Mouse (Mus musculus): ENCODE data around the gene Rftn1. TPM values are rescaled to one million over a fixed set of nuclear protein-coding genes. Genes with fewer than 3 reads are reported as not detected.

Gene Rftn1
- polyA plus RNA-seq, 1 experiment from 2014 or later = 11.2 TPM

- WGBS (ENCODE audit: insufficient replicate concordance) = 64% methylated on average over 4 of the region's 4 CpGs
- Histone ChIP-seq H3K4me1 (ENCODE audit: control insufficient read depth, insufficient read depth, low read length) (no peaks in the 10 kb centered on the region), H3K4me2 (no peak overlapping the region), H3K36me3 (ENCODE audit: control insufficient read depth, insufficient read depth, low read length) (no peaks in the 10 kb centered on the region), H3K9me3 (replicated peaks; ENCODE audit: control insufficient read depth, low read length) (no peaks in the 10 kb centered on the region), H3K27ac (ENCODE audit: low read depth, low read length) (no peak overlapping the region), H3K4me3 (ENCODE audit: low read depth, low read length) (no peak overlapping the region), H3K27me3 (ENCODE audit: control insufficient read depth, insufficient read depth, low read length) (no peaks in the 10 kb centered on the region), H3K9ac (ENCODE audit: low read depth, low read length) (no peak overlapping the region)
- no peak for ATAC-seq (replicated peaks; ENCODE audit: insufficient number of reproducible peaks, low FRiP score, low TSS enrichment)
Measured at GRCm38 (mm10) chr17:50229534-50229933, 39.1 kb upstream of the Rftn1 start.

GRCm38 (mm10) chr17:50227366-50227765, 36.9 kb upstream of the Rftn1 start:
- no peak overlapping the region for H3K27ac ChIP-seq (ENCODE audit: low read depth, low read length)
- H3K4me3 ChIP-seq (ENCODE audit: low read depth, low read length) = no peak overlapping the region
- H3K36me3 ChIP-seq (ENCODE audit: control insufficient read depth, insufficient read depth, low read length) = no peaks in the 10 kb centered on the region
- 59% methylated on average over 7 of the region's 7 CpGs for whole genome bisulfite sequencing (ENCODE audit: insufficient replicate concordance)
- 0 out of 2 replicates have a peak, but pooled peaks cover 2% of the 10 kb centered on the region for H3K4me1 ChIP-seq (ENCODE audit: control insufficient read depth, insufficient read depth, low read length)
- no peak overlapping the region for H3K9ac ChIP-seq (ENCODE audit: low read depth, low read length)
- no peaks in the 10 kb centered on the region for H3K9me3 ChIP-seq (replicated peaks; ENCODE audit: control insufficient read depth, low read length)
- H3K27me3 ChIP-seq (ENCODE audit: control insufficient read depth, insufficient read depth, low read length) = no peaks in the 10 kb centered on the region
- H3K4me2 ChIP-seq = no peak overlapping the region
- no peak for ATAC-seq (replicated peaks; ENCODE audit: insufficient number of reproducible peaks, low FRiP score, low TSS enrichment)

GRCm38 (mm10) chr17:50224718-50225117, 34.2 kb upstream of the Rftn1 start:
- 0 out of 2 replicates have a peak, but pooled peaks cover 2% of the 10 kb centered on the region for H3K4me1 ChIP-seq (ENCODE audit: control insufficient read depth, insufficient read depth, low read length)
- H3K4me2 ChIP-seq = no peak overlapping the region
- 61% methylated on average over 5 of the region's 5 CpGs for WGBS (ENCODE audit: insufficient replicate concordance)
- H3K9ac ChIP-seq (ENCODE audit: low read depth, low read length) = no peak overlapping the region
- H3K27me3 ChIP-seq (ENCODE audit: control insufficient read depth, insufficient read depth, low read length) = no peaks in the 10 kb centered on the region
- no peak overlapping the region for H3K4me3 ChIP-seq (ENCODE audit: low read depth, low read length)
- no peak for ATAC-seq (replicated peaks; ENCODE audit: insufficient number of reproducible peaks, low FRiP score, low TSS enrichment)
- no peaks in the 10 kb centered on the region for H3K9me3 ChIP-seq (replicated peaks; ENCODE audit: control insufficient read depth, low read length)
- no peaks in the 10 kb centered on the region for H3K36me3 ChIP-seq (ENCODE audit: control insufficient read depth, insufficient read depth, low read length)
- H3K27ac ChIP-seq (ENCODE audit: low read depth, low read length) = no peak overlapping the region

GRCm38 (mm10) chr17:50217978-50218377, 27.5 kb upstream of the Rftn1 start:
- WGBS (ENCODE audit: insufficient replicate concordance) = 73% methylated on average over 4 of the region's 4 CpGs
- no peak overlapping the region for H3K9ac ChIP-seq (ENCODE audit: low read depth, low read length)
- H3K27me3 ChIP-seq (ENCODE audit: control insufficient read depth, insufficient read depth, low read length) = no peaks in the 10 kb centered on the region
- no peaks in the 10 kb centered on the region for H3K36me3 ChIP-seq (ENCODE audit: control insufficient read depth, insufficient read depth, low read length)
- no peak overlapping the region for H3K4me3 ChIP-seq (ENCODE audit: low read depth, low read length)
- no peaks in the 10 kb centered on the region for H3K4me1 ChIP-seq (ENCODE audit: control insufficient read depth, insufficient read depth, low read length)
- H3K4me2 ChIP-seq = no peak overlapping the region
- no peaks in the 10 kb centered on the region for H3K9me3 ChIP-seq (replicated peaks; ENCODE audit: control insufficient read depth, low read length)
- H3K27ac ChIP-seq (ENCODE audit: low read depth, low read length) = no peak overlapping the region
- ATAC-seq (replicated peaks; ENCODE audit: insufficient number of reproducible peaks, low FRiP score, low TSS enrichment) = no peak

- Histone ChIP-seq H3K9ac (ENCODE audit: low read depth, low read length) (no peak overlapping the region), H3K27me3 (ENCODE audit: control insufficient read depth, insufficient read depth, low read length) (no peaks in the 10 kb centered on the region), H3K4me2 (no peak overlapping the region), H3K36me3 (ENCODE audit: control insufficient read depth, insufficient read depth, low read length) (no peaks in the 10 kb centered on the region), H3K9me3 (replicated peaks; ENCODE audit: control insufficient read depth, low read length) (no peaks in the 10 kb centered on the region), H3K4me3 (ENCODE audit: low read depth, low read length) (no peak overlapping the region), H3K27ac (ENCODE audit: low read depth, low read length) (no peak overlapping the region), H3K4me1 (ENCODE audit: control insufficient read depth, insufficient read depth, low read length) (no peaks in the 10 kb centered on the region)
- 80% methylated on average over 6 of the region's 6 CpGs for WGBS (ENCODE audit: insufficient replicate concordance)
- no peak for ATAC-seq (replicated peaks; ENCODE audit: insufficient number of reproducible peaks, low FRiP score, low TSS enrichment)
Measured at GRCm38 (mm10) chr17:50215104-50215503, 24.6 kb upstream of the Rftn1 start.

GRCm38 (mm10) chr17:50213117-50213516, 22.6 kb upstream of the Rftn1 start:
- H3K4me3 ChIP-seq (ENCODE audit: low read depth, low read length) = no peak overlapping the region
- H3K27ac ChIP-seq (ENCODE audit: low read depth, low read length) = no peak overlapping the region
- no peak for ATAC-seq (replicated peaks; ENCODE audit: insufficient number of reproducible peaks, low FRiP score, low TSS enrichment)
- no peak overlapping the region for H3K9ac ChIP-seq (ENCODE audit: low read depth, low read length)
- no peaks in the 10 kb centered on the region for H3K27me3 ChIP-seq (ENCODE audit: control insufficient read depth, insufficient read depth, low read length)
- no peak overlapping the region for H3K4me2 ChIP-seq
- WGBS (ENCODE audit: insufficient replicate concordance) = 79% methylated on average over 4 of the region's 4 CpGs
- no peaks in the 10 kb centered on the region for H3K4me1 ChIP-seq (ENCODE audit: control insufficient read depth, insufficient read depth, low read length)
- H3K9me3 ChIP-seq (replicated peaks; ENCODE audit: control insufficient read depth, low read length) = no peaks in the 10 kb centered on the region
- no peaks in the 10 kb centered on the region for H3K36me3 ChIP-seq (ENCODE audit: control insufficient read depth, insufficient read depth, low read length)

- Histone ChIP-seq H3K4me1 (ENCODE audit: control insufficient read depth, insufficient read depth, low read length) (no peaks in the 10 kb centered on the region), H3K36me3 (ENCODE audit: control insufficient read depth, insufficient read depth, low read length) (no peaks in the 10 kb centered on the region), H3K4me3 (ENCODE audit: low read depth, low read length) (no peak overlapping the region), H3K27ac (ENCODE audit: low read depth, low read length) (no peak overlapping the region), H3K27me3 (ENCODE audit: control insufficient read depth, insufficient read depth, low read length) (no peaks in the 10 kb centered on the region), H3K4me2 (no peak overlapping the region), H3K9me3 (replicated peaks; ENCODE audit: control insufficient read depth, low read length) (no peaks in the 10 kb centered on the region), H3K9ac (ENCODE audit: low read depth, low read length) (no peak overlapping the region)
- no peak for ATAC-seq (replicated peaks; ENCODE audit: insufficient number of reproducible peaks, low FRiP score, low TSS enrichment)
- 87% methylated on average over 7 of the region's 7 CpGs for WGBS (ENCODE audit: insufficient replicate concordance)
Measured at GRCm38 (mm10) chr17:50211816-50212215, 21.3 kb upstream of the Rftn1 start.

- H3K4me2 ChIP-seq = no peak overlapping the region
- H3K4me3 ChIP-seq (ENCODE audit: low read depth, low read length) = no peak overlapping the region
- H3K4me1 ChIP-seq (ENCODE audit: control insufficient read depth, insufficient read depth, low read length) = no peaks in the 10 kb centered on the region
- no peaks in the 10 kb centered on the region for H3K27me3 ChIP-seq (ENCODE audit: control insufficient read depth, insufficient read depth, low read length)
- ATAC-seq (replicated peaks; ENCODE audit: insufficient number of reproducible peaks, low FRiP score, low TSS enrichment) = no peak
- H3K9me3 ChIP-seq (replicated peaks; ENCODE audit: control insufficient read depth, low read length) = no peaks in the 10 kb centered on the region
- no peak overlapping the region for H3K9ac ChIP-seq (ENCODE audit: low read depth, low read length)
- 85% methylated on average over 6 of the region's 6 CpGs for WGBS (ENCODE audit: insufficient replicate concordance)
- H3K36me3 ChIP-seq (ENCODE audit: control insufficient read depth, insufficient read depth, low read length) = no peaks in the 10 kb centered on the region
- H3K27ac ChIP-seq (ENCODE audit: low read depth, low read length) = no peak overlapping the region
Measured at GRCm38 (mm10) chr17:50209831-50210230, 19.4 kb upstream of the Rftn1 start.

GRCm38 (mm10) chr17:50208137-50209045, 17.9 kb upstream of the Rftn1 start:
- no peaks in the 10 kb centered on the region for H3K4me1 ChIP-seq (ENCODE audit: control insufficient read depth, insufficient read depth, low read length)
- WGBS (ENCODE audit: insufficient replicate concordance) = 71% methylated on average over 7 of the region's 7 CpGs
- no peak overlapping the region for H3K9ac ChIP-seq (ENCODE audit: low read depth, low read length)
- H3K9me3 ChIP-seq (replicated peaks; ENCODE audit: control insufficient read depth, low read length) = no peaks in the 10 kb centered on the region
- no peak overlapping the region for H3K27ac ChIP-seq (ENCODE audit: low read depth, low read length)
- ATAC-seq (replicated peaks; ENCODE audit: insufficient number of reproducible peaks, low FRiP score, low TSS enrichment) = no peak
- no peak overlapping the region for H3K4me2 ChIP-seq
- no peaks in the 10 kb centered on the region for H3K36me3 ChIP-seq (ENCODE audit: control insufficient read depth, insufficient read depth, low read length)
- H3K4me3 ChIP-seq (ENCODE audit: low read depth, low read length) = no peak overlapping the region
- no peaks in the 10 kb centered on the region for H3K27me3 ChIP-seq (ENCODE audit: control insufficient read depth, insufficient read depth, low read length)
